Mouse (Mus musculus) testis, adult 2 months (tissue): ENCODE results near the gene Tmem121.
A peak's percentile ranks its signal among the peaks of the same experiment; 100 is the strongest.

Experiments used
- CTCF ChIP-seq: fragments of 200-500 bp; IDR thresholded peaks from 2 replicates; pipeline ENCODE4 v1.5.1; 2012; ENCODE audit warnings: low read depth, mild to moderate bottlenecking, inconsistent platforms, low read length, moderate library complexity; ENCODE audit not compliant: control insufficient read depth, insufficient read depth, insufficient replicate concordance
- POLR2A ChIP-seq: fragments of 200-500 bp; IDR thresholded peaks from 2 replicates; pipeline ENCODE4 v1.6.1; 2012; ENCODE audit warnings: low read depth, mild to moderate bottlenecking, inconsistent platforms, low read length, moderate library complexity; ENCODE audit not compliant: control insufficient read depth

DNA sequence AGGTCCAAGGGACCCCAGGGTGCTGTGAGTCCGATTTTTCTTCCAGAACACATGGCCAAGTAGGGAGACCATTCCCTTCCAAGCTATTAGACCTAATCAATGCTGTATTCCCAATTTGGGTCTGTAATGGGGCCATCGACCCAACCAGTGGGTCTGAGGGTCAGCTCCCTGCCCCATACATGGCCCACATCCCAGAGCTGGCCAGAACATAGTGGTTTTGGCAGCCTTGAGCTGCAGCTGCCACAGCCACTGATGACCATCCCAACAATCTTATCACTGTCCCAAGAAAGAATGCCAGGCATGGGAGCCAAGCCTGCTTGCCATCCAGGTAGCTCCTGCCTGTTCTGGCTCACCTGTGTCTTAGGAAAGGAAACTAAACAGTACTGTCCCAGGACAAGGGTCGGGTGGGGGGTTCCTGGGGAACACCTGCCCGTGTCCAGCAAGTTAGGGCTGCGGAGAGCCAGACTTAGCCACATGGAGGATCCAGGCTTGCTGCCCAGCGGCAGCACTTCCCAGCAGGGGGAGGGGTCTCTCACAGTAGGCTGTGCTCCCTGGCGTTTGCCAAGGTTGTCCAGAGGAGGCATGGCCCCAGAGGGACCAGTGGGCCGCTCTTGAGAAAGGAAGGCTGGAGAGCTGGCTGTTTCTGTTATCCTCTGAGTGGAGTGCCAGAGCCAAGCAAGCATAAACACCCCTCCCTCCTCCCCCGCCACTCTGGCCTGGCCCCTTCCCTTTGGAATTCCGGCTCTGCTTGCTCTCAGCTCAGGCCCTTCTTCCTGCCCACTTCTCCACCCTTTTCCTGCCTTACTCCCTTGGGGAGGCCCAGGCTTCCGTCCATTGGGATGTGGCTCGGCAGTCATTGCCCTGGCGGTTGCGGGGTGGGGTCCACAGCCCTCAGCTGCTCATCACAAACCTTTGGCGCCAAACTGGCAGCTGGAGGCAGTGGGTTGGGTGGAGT, 43.4 kb upstream of the Tmem121 start:
- TF ChIP-seq POLR2A, result 0 out of 2 replicates have a peak, but pooled peaks have one; percentile 19
- no peak for TF ChIP-seq CTCF
